Mouse (Mus musculus) testis, postnatal 10 days (tissue): ENCODE data around the gene Trak1.

Experiments used
- DNase-seq: peaks from one replicate; pipeline ENCODE4 v3.0.0; 2021; ENCODE audit warnings: low spot score

Gene Trak1

DNA sequence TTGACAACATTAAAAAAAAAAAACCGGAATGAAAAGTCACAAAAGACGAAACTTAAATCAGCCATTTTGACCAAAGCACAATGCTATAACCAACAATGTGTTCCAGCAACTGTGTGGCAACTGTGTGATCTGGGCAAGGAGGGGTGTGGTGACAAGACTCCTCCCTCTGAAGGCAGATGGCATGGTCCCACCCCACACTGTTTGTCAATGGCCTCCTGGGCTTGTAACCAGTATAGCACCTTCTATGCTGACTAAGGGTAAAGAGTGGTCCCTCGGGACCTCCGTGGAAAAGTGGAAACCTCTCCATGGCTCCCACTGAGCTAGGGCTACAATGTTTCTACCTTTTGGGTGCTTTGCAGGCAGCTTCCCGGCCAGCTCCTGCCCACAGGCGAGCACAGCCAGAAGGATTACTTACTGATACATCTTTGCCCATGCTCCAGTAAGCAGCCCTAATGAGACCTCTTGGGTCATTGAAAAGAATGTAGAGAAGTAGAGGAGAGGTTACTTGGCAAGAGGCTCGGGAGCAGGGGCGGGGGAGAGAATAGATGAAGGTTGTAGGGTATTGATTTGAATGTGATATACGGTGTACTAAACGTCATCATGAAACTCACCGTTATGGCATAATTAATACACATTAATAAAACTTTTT, 194.4 kb downstream of the Trak1 start:
- no peak for DNase-seq

DNA sequence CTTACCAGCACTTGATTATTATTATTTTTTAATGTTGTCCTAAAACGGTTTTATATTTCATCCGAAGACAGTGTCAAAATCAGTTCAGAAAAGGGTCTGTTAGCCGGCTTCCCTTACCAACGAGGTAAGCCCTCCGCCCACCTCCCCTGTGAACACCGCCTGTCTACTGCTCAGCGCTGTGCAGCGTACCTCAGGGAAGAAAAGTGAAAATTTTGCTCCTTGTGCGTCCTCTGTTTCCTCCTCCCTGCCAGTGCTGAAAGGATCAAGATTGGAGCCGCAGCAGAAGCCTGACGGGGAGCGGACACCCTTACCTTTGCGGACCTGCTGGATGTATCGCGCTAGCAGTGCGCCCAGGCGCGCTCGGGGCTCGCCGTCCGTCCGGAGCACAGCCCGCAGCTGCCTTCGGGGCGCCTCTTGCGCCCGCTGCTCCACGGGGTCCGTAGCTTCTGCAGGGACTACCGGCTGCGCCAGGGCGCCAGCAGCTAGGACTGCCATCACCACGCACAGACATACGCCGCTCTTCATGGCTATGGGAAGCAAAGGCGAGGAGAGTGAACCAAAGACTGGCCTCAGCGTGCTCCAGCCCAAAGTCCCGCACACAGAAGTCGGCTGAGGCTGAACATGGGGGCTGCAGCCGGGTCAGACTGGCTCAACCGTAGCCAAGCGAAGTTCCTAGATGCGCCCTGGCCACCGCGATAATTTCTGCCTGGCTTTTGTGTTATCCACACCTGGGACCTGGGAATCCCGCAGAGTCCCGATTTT, 196.9 kb downstream of the Trak1 start:
- no peak for DNase-seq

DNA sequence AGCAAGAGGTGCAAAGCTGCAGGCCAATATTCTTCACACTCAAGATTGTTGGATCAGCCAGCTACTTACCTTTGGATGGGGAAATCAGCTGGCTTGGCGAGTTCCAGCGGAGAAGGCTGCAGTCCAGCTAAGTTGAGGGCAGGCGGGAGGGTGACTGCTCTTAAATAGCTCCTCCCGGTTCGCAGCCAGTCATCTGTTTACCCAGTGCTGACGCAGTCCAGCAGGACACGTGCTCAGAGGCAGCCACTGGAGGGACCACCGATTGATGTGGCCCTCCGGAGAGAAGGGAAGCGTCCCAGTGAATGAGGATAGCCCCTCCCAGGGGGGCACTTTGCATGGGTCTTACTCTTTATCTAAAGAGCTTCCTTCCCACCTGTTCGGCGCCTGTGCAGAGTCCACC, 198.2 kb downstream of the Trak1 start, which contains the start of gene Cck:
Gene Cck (minus strand): TSS at position 166 of the 400 bp plus-strand sequence.
- DNase-seq, result no peak

DNA sequence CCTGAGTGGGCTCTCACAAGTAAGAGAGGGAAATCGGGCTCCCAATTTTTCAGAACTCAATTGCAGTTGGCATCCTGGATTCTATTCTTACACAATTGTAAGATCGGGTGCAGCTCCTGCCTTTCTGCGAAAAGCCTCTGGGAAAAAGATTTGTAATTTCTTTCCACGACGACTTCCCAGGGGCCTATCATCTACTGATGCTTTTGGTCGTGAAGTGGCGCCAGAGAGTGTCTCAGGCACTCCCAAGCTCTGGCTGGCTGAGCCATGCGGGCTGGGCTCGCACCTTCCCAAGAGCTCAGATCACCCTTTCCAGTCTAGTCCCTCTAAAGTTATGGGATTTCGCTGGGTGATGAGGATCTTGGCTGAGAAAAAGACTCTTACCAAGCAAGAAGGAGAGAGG, 198.8 kb downstream of the Trak1 start:
- DNase-seq, result no peak

DNA sequence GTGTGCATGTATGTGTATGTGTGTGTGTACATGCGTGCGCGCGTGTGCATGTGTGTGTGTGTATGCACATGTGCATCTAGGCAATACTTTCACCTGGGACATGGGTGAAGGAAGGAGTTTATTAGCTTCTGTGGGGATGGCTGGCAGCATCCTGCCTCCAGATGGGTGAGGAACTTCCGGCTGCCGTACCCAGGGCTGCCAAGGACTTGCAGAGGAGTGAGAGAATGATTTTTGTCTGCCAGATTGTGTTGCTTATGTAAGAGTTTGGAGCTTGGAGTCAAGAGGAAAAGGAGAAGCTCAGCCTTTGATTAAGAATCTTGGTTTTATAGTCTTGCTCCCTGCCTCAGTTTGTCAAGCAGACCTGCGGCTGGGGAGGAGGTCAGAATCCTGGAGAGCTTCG, 208.0 kb downstream of the Trak1 start:
- no peak for DNase-seq

DNA sequence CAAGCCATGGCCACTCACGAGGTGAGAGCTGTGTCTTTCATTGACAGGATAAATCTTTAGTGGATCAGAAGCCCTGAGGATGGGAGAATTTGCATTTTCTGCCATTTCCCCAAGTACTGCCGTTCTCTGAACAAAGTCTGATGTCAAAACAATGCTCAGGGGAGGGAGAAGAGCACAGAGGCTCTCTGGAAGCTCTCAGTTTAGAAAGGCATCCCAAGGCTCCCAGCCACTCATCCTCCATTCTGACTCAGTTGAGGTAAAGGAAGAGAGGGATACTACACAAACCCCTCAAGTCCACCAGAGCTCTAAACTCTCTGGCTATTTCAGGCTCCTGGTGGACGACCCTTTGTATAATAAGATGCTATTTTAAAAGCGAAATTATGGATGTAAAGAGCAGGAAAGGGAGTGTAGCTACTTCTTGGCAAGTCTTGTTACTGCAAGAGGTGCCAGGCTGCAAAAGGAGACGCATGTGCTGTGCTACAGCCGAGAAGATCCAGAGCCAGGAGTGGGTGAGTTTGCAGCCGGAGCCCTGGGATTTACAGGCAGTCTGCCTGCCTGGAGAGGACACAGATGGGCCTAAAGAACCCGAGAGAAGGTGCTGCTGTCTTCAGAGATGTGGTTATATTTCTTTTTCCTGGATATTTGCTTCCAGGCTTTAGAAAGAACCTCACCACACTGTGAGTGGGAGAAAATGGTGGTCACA, 209.3 kb downstream of the Trak1 start:
- no peak for DNase-seq

DNA sequence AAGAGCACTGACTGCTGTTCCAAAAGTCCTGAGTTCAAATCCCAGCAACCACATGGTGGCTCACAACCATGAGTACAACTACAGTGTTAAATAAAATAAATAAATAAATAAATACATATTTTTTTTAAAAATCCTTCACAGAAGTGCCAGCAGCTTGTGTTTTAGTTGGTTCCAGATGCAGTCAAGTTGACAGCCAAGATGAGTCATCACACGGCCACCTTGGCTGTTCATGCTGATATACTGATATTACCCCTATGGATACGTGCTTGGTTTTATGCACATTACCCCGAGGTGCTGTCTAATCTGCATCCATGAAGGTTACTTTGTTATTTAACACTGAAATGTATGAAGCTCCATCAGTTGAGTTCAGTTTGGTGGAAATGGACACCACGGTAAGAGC, 214.6 kb downstream of the Trak1 start:
- DNase-seq, result no peak

DNA sequence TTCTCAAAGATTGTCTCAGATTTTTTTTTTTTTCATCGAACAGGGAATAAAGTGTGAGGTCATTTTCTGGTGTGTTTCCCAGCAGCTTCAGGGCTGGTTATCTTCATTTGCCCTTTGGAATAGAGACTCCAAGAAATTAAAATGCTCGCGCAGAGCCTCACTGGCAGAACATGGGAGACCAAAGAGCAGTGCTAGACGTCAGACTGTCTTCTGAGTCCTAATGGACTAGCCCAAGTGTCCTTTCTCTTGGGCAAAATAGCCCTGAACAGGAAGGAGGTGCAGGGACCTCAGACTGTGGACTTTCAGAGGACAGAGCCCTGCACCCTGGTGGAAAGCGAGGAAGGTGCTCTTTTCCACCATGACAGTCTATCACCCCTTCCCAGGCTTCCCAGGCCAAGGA, 217.2 kb downstream of the Trak1 start:
- no peak for DNase-seq

DNA sequence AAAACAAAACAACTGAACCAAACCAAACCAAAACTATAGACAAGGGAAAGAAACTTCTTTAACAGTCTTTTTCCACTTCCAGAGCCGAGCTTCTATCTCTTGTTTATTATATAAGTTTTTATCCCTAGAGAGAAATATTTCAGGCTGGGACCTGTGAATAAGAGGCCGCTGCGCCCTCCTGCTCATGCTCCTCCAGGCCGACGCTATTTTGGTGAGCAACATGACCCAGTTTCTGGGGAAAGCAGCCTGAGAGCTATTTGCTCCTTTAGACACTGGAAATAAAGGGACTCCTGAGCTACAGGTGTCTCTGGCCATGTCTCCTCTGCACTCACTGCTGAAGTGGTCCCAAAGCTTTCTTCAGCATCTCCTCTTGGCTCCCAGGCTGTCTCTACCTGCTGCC, 222.7 kb downstream of the Trak1 start:
- no peak for DNase-seq
